Mouse (Mus musculus) left cerebral cortex, adult 2 months (tissue): ENCODE measurements around the gene Trio. TPM values are rescaled to one million over a fixed set of nuclear protein-coding genes. Genes with fewer than 3 reads are reported as not detected.

Experiments
- DNase-seq, 2 experiments: peaks; one replicate each; pipeline ENCODE4 v3.0.0; 2021 to 2022; ENCODE audit warnings: low spot score in 2 of 2, mixed read lengths in 1 of 2; ENCODE audit errors: extremely low spot score in 1 of 2
- H3K27ac ChIP-seq: fragments of 200-600 bp; 2 replicates; pipeline ENCODE4 v1.8.1; 2022
- H3K4me3 ChIP-seq: fragments of 200-600 bp; 2 replicates; pipeline ENCODE4 v1.8.1; 2022
- CTCF ChIP-seq: fragments of 200-600 bp; IDR thresholded peaks from 2 replicates; pipeline ENCODE4 v1.8.1; 2022; ENCODE audit warnings: antibody characterized with exemption, mild to moderate bottlenecking, moderate library complexity
- intact Hi-C: fragments of 180-260 bp; cut with DNase I; formaldehyde crosslinking; loops from one replicate; pipeline ENCODE4 v1.15.1; 2025
- total RNA-seq, 2 experiments: library from RNA; stranded (reverse); gene quantifications; 2 replicates each; pipeline ENCODE4 v1.2.3; 2021

The Trio gene
- total RNA-seq, 2 experiments from 2014 or later: 252 to 279 TPM

- Histone ChIP-seq H3K4me3 (no peak overlapping the region), H3K27ac (no peak overlapping the region)
- DNase-seq: no peak
- TF ChIP-seq CTCF: no peak
- intact Hi-C loops: no loop called here
Measured at GRCm38 (mm10) chr15:27693235-27693634, 332.4 kb downstream of the Trio start.

- intact Hi-C loops: no loop called here
- Histone ChIP-seq H3K27ac (no peak overlapping the region), H3K4me3 (no peak overlapping the region)
- TF ChIP-seq CTCF: no peak
- no peak for DNase-seq
Measured at GRCm38 (mm10) chr15:27692161-27692560, 333.5 kb downstream of the Trio start.

GRCm38 (mm10) chr15:27691213-27691612 is 334.4 kb downstream of the Trio start:
- Histone ChIP-seq H3K4me3 (no peak overlapping the region), H3K27ac (no peak overlapping the region)
- no peak for TF ChIP-seq CTCF
- DNase-seq: no peak
- intact Hi-C loops: no loop called here

GRCm38 (mm10) chr15:27688041-27688651 is 337.5 kb downstream of the Trio start:
- DNase-seq: no peak
- intact Hi-C loops: no loop called here
- TF ChIP-seq CTCF: no peak
- Histone ChIP-seq H3K4me3 (no peak overlapping the region), H3K27ac (no peak overlapping the region)

GRCm38 (mm10) chr15:27684813-27685212 is 340.8 kb downstream of the Trio start:
- intact Hi-C loops: no loop called here
- no peak for DNase-seq
- Histone ChIP-seq H3K27ac (no peak overlapping the region), H3K4me3 (no peak overlapping the region)
- TF ChIP-seq CTCF: no peak

- no peak for DNase-seq
- intact Hi-C loops: no loop called here
- H3K27ac ChIP-seq: no peak overlapping the region
- no peak for TF ChIP-seq CTCF
- H3K4me3 ChIP-seq: no peak overlapping the region
Measured at GRCm38 (mm10) chr15:27683206-27683605, 342.4 kb downstream of the Trio start.

GRCm38 (mm10) chr15:27682619-27683018 is 343.0 kb downstream of the Trio start:
- no peak overlapping the region for H3K27ac ChIP-seq
- no peak for DNase-seq
- intact Hi-C loops: no loop called here
- no peak for TF ChIP-seq CTCF
- no peak overlapping the region for H3K4me3 ChIP-seq

GRCm38 (mm10) chr15:27681419-27682187 is 344.0 kb downstream of the Trio start, which contains the start of gene Otulinl:
Gene Otulinl (minus strand): TSS chr15:27681579.
- intact Hi-C loops: no loop called here
- peak; percentile 96 to 99 for DNase-seq
- Histone ChIP-seq H3K4me3 (peak within 1 kb of the TSS; percentile 87), H3K27ac (peak within 1 kb of the TSS; percentile 95)
- TF ChIP-seq CTCF: no peak

- peak overlapping the region; percentile 87 for H3K4me3 ChIP-seq
- peak overlapping the region; percentile 95 for H3K27ac ChIP-seq
- DNase-seq: no peak
- intact Hi-C loops: no loop called here
- TF ChIP-seq CTCF: no peak
Measured at GRCm38 (mm10) chr15:27680997-27681396, 344.7 kb downstream of the Trio start.

Other genes starting within 250 kb of the Trio start
- gene Dnah5, start 177.9 kb upstream of the Trio start, total RNA-seq: 1 to 10 TPM; 2.8 to 3.6 TPM